Mouse (Mus musculus) heart, postnatal 0 days (tissue): ENCODE measurements around the gene Nova2.

Experiments used
- CTCF ChIP-seq: IDR thresholded peaks from 2 replicates; pipeline ENCODE4 v1.5.1; 2016; ENCODE audit warnings: antibody characterized with exemption, control low read depth, low read depth
- EP300 ChIP-seq: IDR thresholded peaks from 2 replicates; pipeline ENCODE4 v1.6.1; 2016; ENCODE audit warnings: antibody characterized with exemption, low read depth

GRCm38 (mm10) chr7:18883991-18884744 lies 41.5 kb upstream of the Nova2 start:
- no peak for TF ChIP-seq CTCF
- TF ChIP-seq EP300 = no peak
